Mouse (Mus musculus) C2C12 (cell line): ENCODE results near the gene Txlna.

Experiments
- CEBPB ChIP-seq: IDR thresholded peaks from one replicate; pipeline ENCODE4 v1.6.1; 2011; ENCODE audit warnings: low read depth, mild to moderate bottlenecking, control low read depth, moderate library complexity
- CTCF ChIP-seq: IDR thresholded peaks from one replicate; pipeline ENCODE4 v1.5.1; 2011; ENCODE audit not compliant: control insufficient read depth, insufficient read depth, insufficient read length
- MAX ChIP-seq: IDR thresholded peaks from one replicate; pipeline ENCODE4 v1.6.1; 2011; ENCODE audit warnings: mild to moderate bottlenecking, control low read depth
- MYOG ChIP-seq: IDR thresholded peaks from one replicate; pipeline ENCODE4 v1.6.1; 2011; ENCODE audit not compliant: control insufficient read depth, insufficient read length; ENCODE audit errors: extremely low read depth
- USF1 ChIP-seq: IDR thresholded peaks from one replicate; pipeline ENCODE4 v1.6.1; 2011; ENCODE audit warnings: low read depth, mild to moderate bottlenecking, control low read depth, moderate library complexity

DNA sequence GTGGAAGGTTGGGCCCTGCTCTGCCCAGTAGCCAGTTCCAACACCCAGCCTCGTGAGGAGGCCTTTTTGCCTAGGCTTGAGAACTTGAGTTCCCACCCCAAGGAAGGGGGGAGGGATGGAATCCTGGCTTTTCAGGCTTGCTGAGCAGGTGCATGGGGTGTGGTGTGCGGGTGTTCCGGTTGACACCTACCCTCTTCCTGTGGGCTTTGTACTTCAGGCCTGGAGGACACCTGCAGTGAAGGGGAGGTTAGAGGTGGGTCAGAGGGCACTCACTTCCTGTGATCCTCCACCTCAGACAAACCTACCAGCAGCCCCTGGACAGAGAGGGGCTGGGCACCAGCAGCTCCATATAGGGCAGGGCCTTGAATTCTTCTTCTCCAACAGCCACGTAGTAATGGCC, 30.8 kb downstream of the Txlna start:
- no peak for TF ChIP-seq CTCF
- TF ChIP-seq CEBPB: no peak
- no peak for TF ChIP-seq MAX
- no peak for TF ChIP-seq USF1
- TF ChIP-seq MYOG: no peak
